Mouse (Mus musculus): ENCODE data around the gene Insc. TPM values are rescaled to one million over a fixed set of nuclear protein-coding genes. Genes with fewer than 3 reads are reported as not detected.

Insc gene
- total RNA-seq, 2 experiments from 2014 or later, result 1.3 TPM

- no peak for DNase-seq
Observed at GRCm38 (mm10) chr7:114832257-114832940, 88.9 kb downstream of the Insc start.

GRCm38 (mm10) chr7:114834504-114834903, 91.0 kb downstream of the Insc start:
- DNase-seq, result no peak

- no peak for DNase-seq
Observed at GRCm38 (mm10) chr7:114837268-114837667, 93.8 kb downstream of the Insc start.

- DNase-seq, result peak in 1 of 2 experiments; percentile 3
Observed at GRCm38 (mm10) chr7:114840029-114840745, 96.7 kb downstream of the Insc start.

GRCm38 (mm10) chr7:114842644-114843211, 99.2 kb downstream of the Insc start:
- DNase-seq, result no peak

GRCm38 (mm10) chr7:114847179-114847578, 103.7 kb downstream of the Insc start:
- DNase-seq, result no peak

- no peak for DNase-seq
Observed at GRCm38 (mm10) chr7:114852387-114852786, 108.9 kb downstream of the Insc start.

- DNase-seq, result no peak
Observed at GRCm38 (mm10) chr7:114854169-114854568, 110.7 kb downstream of the Insc start.

GRCm38 (mm10) chr7:114860858-114861523, 117.5 kb downstream of the Insc start:
- DNase-seq, result no peak

- no peak for DNase-seq
Observed at GRCm38 (mm10) chr7:114873315-114874012, 130.0 kb downstream of the Insc start.

GRCm38 (mm10) chr7:114874032-114874441, 130.5 kb downstream of the Insc start:
- DNase-seq, result peak; percentile 8 to 30

GRCm38 (mm10) chr7:114874579-114874978, 131.1 kb downstream of the Insc start:
- DNase-seq, result no peak

- DNase-seq, result no peak
Observed at GRCm38 (mm10) chr7:114883602-114884001, 140.1 kb downstream of the Insc start.

GRCm38 (mm10) chr7:114886933-114887332, 143.4 kb downstream of the Insc start:
- no peak for DNase-seq

- DNase-seq, result no peak
Observed at GRCm38 (mm10) chr7:114890215-114890614, 146.7 kb downstream of the Insc start.

- no peak for DNase-seq
Observed at GRCm38 (mm10) chr7:114892618-114893257, 149.2 kb downstream of the Insc start.

- DNase-seq, result no peak
Observed at GRCm38 (mm10) chr7:114893889-114894288, 150.4 kb downstream of the Insc start.

GRCm38 (mm10) chr7:114896966-114897697, 153.6 kb downstream of the Insc start:
- DNase-seq, result no peak
